Mouse (Mus musculus) liver, embryonic 16.5 days (tissue): ENCODE measurements around the gene Cnpy3. TPM values are rescaled to one million over a fixed set of nuclear protein-coding genes. Genes with fewer than 3 reads are reported as not detected.

Experiments
- ATAC-seq: fragments of 200-750 bp; cut with Nextera tagmentation; 2 replicates; pipeline ENCODE4 v1.8.0; 2017; ENCODE audit warnings: low read depth, mild to moderate bottlenecking, moderate number of reproducible peaks, moderate library complexity
- H3K27ac ChIP-seq: fragments of 300-500 bp; sonication (generic); 2 replicates; pipeline ENCODE4 v1.5.1; 2014; ENCODE audit warnings: mild to moderate bottlenecking, low read length
- H3K27me3 ChIP-seq: fragments of 300-500 bp; sonication (generic); 2 replicates; pipeline ENCODE4 v1.6.1; 2014; ENCODE audit warnings: low read depth, low read length, mixed read lengths; ENCODE audit not compliant: control insufficient read depth, insufficient read depth
- H3K36me3 ChIP-seq: fragments of 300-500 bp; sonication (generic); 2 replicates; pipeline ENCODE4 v1.6.1; 2014; ENCODE audit warnings: mild to moderate bottlenecking; ENCODE audit not compliant: control insufficient read depth, insufficient read depth
- H3K4me1 ChIP-seq: fragments of 300-500 bp; sonication (generic); 2 replicates; pipeline ENCODE4 v1.6.1; 2014; ENCODE audit warnings: low read depth, low read length, mixed read lengths; ENCODE audit not compliant: control insufficient read depth
- H3K4me2 ChIP-seq: fragments of 300-500 bp; sonication (generic); 2 replicates; pipeline ENCODE4 v1.6.1; 2014; ENCODE audit warnings: low read depth, low read length, mixed read lengths
- H3K4me3 ChIP-seq: fragments of 300-500 bp; sonication (generic); 2 replicates; pipeline ENCODE4 v1.5.1; 2014; ENCODE audit warnings: low read depth, mild to moderate bottlenecking, low read length
- H3K9ac ChIP-seq: fragments of 300-500 bp; sonication (generic); 2 replicates; pipeline ENCODE4 v1.6.1; 2014; ENCODE audit warnings: low read depth, low read length
- H3K9me3 ChIP-seq: fragments of 300-500 bp; sonication (generic); replicated peaks from 2 replicates; pipeline ENCODE4 v1.6.1; 2016; ENCODE audit warnings: low read length; ENCODE audit not compliant: control insufficient read depth
- WGBS: fragments of 180-500 bp; shearing (Covaris S2); extraction: QIAGEN DNeasy Blood & Tissue Kit; methylation state at CpG from one replicate; pipeline ENCODE4 v1.1.7; 2014; ENCODE audit not compliant: insufficient replicate concordance; 5-methylcytosine and 5-hydroxymethylcytosine counted together
- polyA plus RNA-seq: library from polyadenylated mRNA; unstranded; fragments of >200 nt; fragmentation: Nextera tagmentation; extraction: Ambion mirVana; gene quantifications from 2 replicates; pipeline ENCODE4 v1.2.1, GENCODE M21; 2015

Gene Cnpy3
- polyA plus RNA-seq, 1 experiment from 2014 or later, result 24.7 TPM

DNA sequence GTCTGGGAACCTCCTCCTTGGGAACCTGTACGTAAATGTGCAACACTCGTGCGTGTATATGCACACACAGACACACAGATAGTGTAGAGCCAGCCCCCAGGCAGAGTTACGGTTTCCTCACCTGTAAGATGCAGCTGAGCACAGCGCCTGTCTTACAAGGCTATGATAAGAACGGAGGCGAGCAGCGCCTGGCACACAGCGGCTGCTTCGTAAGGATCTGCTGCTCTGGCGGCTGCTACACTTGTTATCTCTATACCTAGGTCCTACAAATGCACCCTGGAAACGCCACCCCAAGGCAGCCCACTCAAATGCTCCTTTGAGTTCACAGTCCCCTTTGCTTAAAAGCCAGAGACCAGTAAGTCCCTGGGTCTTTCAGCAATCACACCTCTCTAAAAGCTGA is 61.3 kb downstream of the Cnpy3 start:
- H3K4me3 ChIP-seq, result no peak overlapping the region
- H3K4me2 ChIP-seq, result no peak overlapping the region; the same call in 1 of the 2 replicates
- no peaks in the 10 kb centered on the region for H3K27me3 ChIP-seq
- H3K36me3 ChIP-seq, result peaks cover 13% of the 10 kb centered on the region
- H3K9ac ChIP-seq, result no peak overlapping the region
- peaks cover 8% of the 10 kb centered on the region for H3K4me1 ChIP-seq
- no peaks in the 10 kb centered on the region for H3K9me3 ChIP-seq
- WGBS, result 30% methylated on average over 12 of the region's 12 CpGs
- H3K27ac ChIP-seq, result 0 out of 2 replicates have a peak overlapping the region, but pooled peaks have one; percentile 11
- peak; percentile 61 for ATAC-seq

DNA sequence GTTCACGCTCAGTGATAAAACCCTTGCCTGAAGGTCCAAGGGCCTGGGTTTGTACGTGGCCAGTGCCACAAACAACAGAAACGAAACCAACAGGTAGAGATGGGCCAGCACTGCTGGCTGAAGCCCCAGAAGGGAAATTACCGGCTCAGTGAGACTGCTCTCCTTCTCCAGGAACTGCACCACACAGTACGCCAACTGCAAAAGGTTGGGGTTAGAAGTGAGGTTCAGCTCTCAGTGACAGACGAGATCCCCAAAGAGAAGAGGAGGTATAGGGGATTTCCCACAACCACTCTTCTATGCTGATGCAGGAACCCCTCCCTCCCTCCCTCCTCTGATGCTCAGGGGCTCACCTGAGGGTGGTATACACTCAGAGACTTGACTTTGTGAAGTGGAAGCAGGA is 66.1 kb downstream of the Cnpy3 start:
- no peak overlapping the region for H3K9ac ChIP-seq
- 75% methylated on average over 6 of the region's 6 CpGs for WGBS
- no peaks in the 10 kb centered on the region for H3K9me3 ChIP-seq
- H3K4me1 ChIP-seq, result peaks cover 12% of the 10 kb centered on the region
- H3K27me3 ChIP-seq, result no peaks in the 10 kb centered on the region
- no peak overlapping the region for H3K4me3 ChIP-seq
- no peak overlapping the region for H3K4me2 ChIP-seq
- ATAC-seq, result no peak
- no peak overlapping the region for H3K27ac ChIP-seq
- H3K36me3 ChIP-seq, result peaks cover 26% of the 10 kb centered on the region

Other genes with a start within 250 kb of the Cnpy3 start
- gene Cul9, start 205.8 kb downstream of the Cnpy3 start, polyA plus RNA-seq, result 0.60 and 0.76 TPM in 2 replicates
- gene Srf, start 196.0 kb downstream of the Cnpy3 start, polyA plus RNA-seq, result 1.8 and 2.0 TPM in 2 replicates
- 8.4 and 9.4 TPM in 2 replicates for gene Ptk7, start 122.7 kb downstream of the Cnpy3 start, polyA plus RNA-seq
- 10.0 and 12.2 TPM in 2 replicates for gene Klc4, start 106.2 kb downstream of the Cnpy3 start, polyA plus RNA-seq
- gene Mrpl2, start 106.0 kb downstream of the Cnpy3 start, polyA plus RNA-seq, result 58.1 and 67.0 TPM in 2 replicates
- 10.7 and 11.6 TPM in 2 replicates for gene Cul7, start 101.9 kb downstream of the Cnpy3 start, polyA plus RNA-seq
- 17.4 and 18.9 TPM in 2 replicates for gene Rrp36, start 77.9 kb downstream of the Cnpy3 start, polyA plus RNA-seq
- gene Mea1, start 73.4 kb downstream of the Cnpy3 start, polyA plus RNA-seq, result 50.1 and 50.6 TPM in 2 replicates
- gene Klhdc3, start 71.3 kb downstream of the Cnpy3 start, polyA plus RNA-seq, result 51.6 and 52.0 TPM in 2 replicates
- gene Ppp2r5d, start 47.1 kb downstream of the Cnpy3 start, polyA plus RNA-seq, result 25.5 and 28.7 TPM in 2 replicates
- 8.1 and 10.4 TPM in 2 replicates for gene Pex6, start 40.8 kb downstream of the Cnpy3 start, polyA plus RNA-seq
- gene Gnmt, start 23.0 kb downstream of the Cnpy3 start, polyA plus RNA-seq, result 112 and 152 TPM in 2 replicates
- gene Ptcra, start 11.5 kb upstream of the Cnpy3 start, polyA plus RNA-seq, result 0.13 and 0.16 TPM in 2 replicates
- 56.1 and 56.6 TPM in 2 replicates for gene 2310039H08Rik, start 20.4 kb upstream of the Cnpy3 start, polyA plus RNA-seq
- 68.9 and 72.2 TPM in 2 replicates for gene Rpl7l1, start 30.5 kb upstream of the Cnpy3 start, polyA plus RNA-seq
- gene Bicral, start 106.3 kb upstream of the Cnpy3 start, polyA plus RNA-seq, result 2.4 and 2.5 TPM in 2 replicates
- gene Tbcc, start 138.5 kb upstream of the Cnpy3 start, polyA plus RNA-seq, result 15.5 and 16.3 TPM in 2 replicates
- not detected in 2 replicates for gene Prph2, start 158.2 kb upstream of the Cnpy3 start, polyA plus RNA-seq